Mouse (Mus musculus): ENCODE measurements at regions not wholly inside any gene's neighbourhood (a gene's known extent, or its start where the extent isn't known, plus 50 kb on each side); places are given as distances from the start of the nearest gene placed in this dataset.
"Not testable (repeated sequence)": the region's sequence is repeated elsewhere in the genome, so short reads cannot be mapped to it uniquely, and the experiment has no call there.

- Histone ChIP-seq H3K4me1 (ENCODE audit: insufficient read depth, low read length) (no peaks in the 10 kb centered on the region), H3K4me2 (replicated peaks; ENCODE audit: low read depth, low read length) (no peak overlapping the region), H3K4me3 (ENCODE audit: low read length) (no peak overlapping the region), H3K27me3 (ENCODE audit: insufficient read depth, low read length) (no peaks in the 10 kb centered on the region), H3K9ac (replicated peaks; ENCODE audit: low read length) (no peak overlapping the region), H3K27ac (ENCODE audit: low read length) (no peak overlapping the region), H3K36me3 (ENCODE audit: insufficient read depth, low read length) (no peaks in the 10 kb centered on the region), H3K9me3 (ENCODE audit: low read length) (peaks cover 6% of the 10 kb centered on the region; the same call in 1 of the 2 replicates)
- WGBS = 81% methylated on average over 3 of the region's 3 CpGs
- no peak for ATAC-seq (ENCODE audit: low FRiP score, low TSS enrichment)
These were observed 94.7 kb upstream of the Sec61g start for GRCm38 (mm10) chr11:16602947-16603346.

- H3K9ac ChIP-seq (replicated peaks; ENCODE audit: low read length) = no peak overlapping the region
- no peak overlapping the region for H3K4me2 ChIP-seq (replicated peaks; ENCODE audit: low read depth, low read length)
- H3K9me3 ChIP-seq (ENCODE audit: low read length) = no peaks in the 10 kb centered on the region
- no peak overlapping the region for H3K27ac ChIP-seq (ENCODE audit: low read length)
- H3K4me1 ChIP-seq (ENCODE audit: insufficient read depth, low read length) = no peaks in the 10 kb centered on the region
- ATAC-seq (ENCODE audit: low FRiP score, low TSS enrichment) = no peak
- no peaks in the 10 kb centered on the region for H3K36me3 ChIP-seq (ENCODE audit: insufficient read depth, low read length)
- H3K27me3 ChIP-seq (ENCODE audit: insufficient read depth, low read length) = no peaks in the 10 kb centered on the region
- WGBS = 63% methylated on average over 7 of the region's 7 CpGs
- no peak overlapping the region for H3K4me3 ChIP-seq (ENCODE audit: low read length)
These were observed 98.3 kb upstream of the Sec61g start for GRCm38 (mm10) chr11:16606435-16607214.

- H3K27ac ChIP-seq (ENCODE audit: low read length); H3K4me2 ChIP-seq (replicated peaks; ENCODE audit: low read depth, low read length); H3K9me3 ChIP-seq (ENCODE audit: low read length); ATAC-seq (ENCODE audit: low FRiP score, low TSS enrichment); H3K9ac ChIP-seq (replicated peaks; ENCODE audit: low read length); H3K4me1 ChIP-seq (ENCODE audit: insufficient read depth, low read length); H3K36me3 ChIP-seq (ENCODE audit: insufficient read depth, low read length); H3K27me3 ChIP-seq (ENCODE audit: insufficient read depth, low read length); H3K4me3 ChIP-seq (ENCODE audit: low read length): not testable (repeated sequence)
- 91% methylated on average over 3 of the region's 3 CpGs for WGBS
These were observed 99.7 kb upstream of the Sec61g start for GRCm38 (mm10) chr11:16607900-16608422.

DNA sequence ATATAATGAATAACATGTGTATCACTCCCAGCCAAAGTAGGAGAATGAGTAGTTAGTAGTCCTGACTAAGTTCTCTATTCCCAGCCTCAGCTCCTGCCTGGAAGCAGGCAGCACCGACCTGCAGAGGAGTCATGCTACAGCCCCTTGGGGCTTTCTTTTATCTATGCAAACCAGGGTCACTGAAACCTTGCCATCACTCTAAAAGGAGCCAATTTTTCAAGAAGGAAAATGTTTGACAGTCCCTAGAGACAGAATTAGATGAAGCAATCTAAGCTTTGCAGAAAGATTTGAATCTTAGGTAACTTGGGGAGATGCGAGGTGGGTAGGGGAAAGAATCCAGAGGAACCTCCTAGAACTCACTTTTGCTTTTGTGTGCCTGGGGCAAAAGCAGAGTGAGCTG, 103.5 kb upstream of the Sec61g start:
- Histone ChIP-seq H3K36me3 (ENCODE audit: insufficient read depth, low read length) (no peaks in the 10 kb centered on the region), H3K9me3 (ENCODE audit: low read length) (peaks cover 2% of the 10 kb centered on the region; the same call in 1 of the 2 replicates), H3K9ac (replicated peaks; ENCODE audit: low read length) (no peak overlapping the region), H3K4me3 (ENCODE audit: low read length) (no peak overlapping the region), H3K27me3 (ENCODE audit: insufficient read depth, low read length) (no peaks in the 10 kb centered on the region), H3K4me2 (replicated peaks; ENCODE audit: low read depth, low read length) (no peak overlapping the region), H3K27ac (ENCODE audit: low read length) (no peak overlapping the region), H3K4me1 (ENCODE audit: insufficient read depth, low read length) (no peaks in the 10 kb centered on the region)
- 73% methylated on average over 2 of the region's 2 CpGs for WGBS
- ATAC-seq (ENCODE audit: low FRiP score, low TSS enrichment) = no peak

- Histone ChIP-seq H3K9me3 (ENCODE audit: low read length) (peaks cover 2% of the 10 kb centered on the region; the same call in 1 of the 2 replicates), H3K27ac (ENCODE audit: low read length) (no peak overlapping the region), H3K36me3 (ENCODE audit: insufficient read depth, low read length) (no peaks in the 10 kb centered on the region), H3K4me1 (ENCODE audit: insufficient read depth, low read length) (no peaks in the 10 kb centered on the region), H3K4me2 (replicated peaks; ENCODE audit: low read depth, low read length) (no peak overlapping the region), H3K9ac (replicated peaks; ENCODE audit: low read length) (no peak overlapping the region), H3K4me3 (ENCODE audit: low read length) (no peak overlapping the region), H3K27me3 (ENCODE audit: insufficient read depth, low read length) (no peaks in the 10 kb centered on the region)
- no peak for ATAC-seq (ENCODE audit: low FRiP score, low TSS enrichment)
- 84% methylated on average over 3 of the region's 3 CpGs for WGBS
These were observed 104.2 kb upstream of the Sec61g start for GRCm38 (mm10) chr11:16612524-16612923.

- no peak overlapping the region for H3K4me2 ChIP-seq (replicated peaks; ENCODE audit: low read depth, low read length)
- H3K9me3 ChIP-seq (ENCODE audit: low read length) = no peaks in the 10 kb centered on the region
- ATAC-seq (ENCODE audit: low FRiP score, low TSS enrichment) = no peak
- H3K36me3 ChIP-seq (ENCODE audit: insufficient read depth, low read length) = no peaks in the 10 kb centered on the region
- no peaks in the 10 kb centered on the region for H3K27me3 ChIP-seq (ENCODE audit: insufficient read depth, low read length)
- H3K4me1 ChIP-seq (ENCODE audit: insufficient read depth, low read length) = no peaks in the 10 kb centered on the region
- H3K27ac ChIP-seq (ENCODE audit: low read length) = no peak overlapping the region
- no peak overlapping the region for H3K9ac ChIP-seq (replicated peaks; ENCODE audit: low read length)
- H3K4me3 ChIP-seq (ENCODE audit: low read length) = no peak overlapping the region
- WGBS = 83% methylated on average over 1 of the region's 1 CpGs
These were observed 111.5 kb upstream of the Sec61g start for GRCm38 (mm10) chr11:16619736-16620135.

GRCm38 (mm10) chr11:16623694-16624093, 115.4 kb upstream of the Sec61g start:
- no peak overlapping the region for H3K9ac ChIP-seq (replicated peaks; ENCODE audit: low read length)
- ATAC-seq (ENCODE audit: low FRiP score, low TSS enrichment) = no peak
- WGBS = 64% methylated on average over 2 of the region's 2 CpGs
- no peaks in the 10 kb centered on the region for H3K9me3 ChIP-seq (ENCODE audit: low read length)
- H3K4me3 ChIP-seq (ENCODE audit: low read length) = no peak overlapping the region
- no peak overlapping the region for H3K4me2 ChIP-seq (replicated peaks; ENCODE audit: low read depth, low read length)
- no peaks in the 10 kb centered on the region for H3K36me3 ChIP-seq (ENCODE audit: insufficient read depth, low read length)
- no peak overlapping the region for H3K27ac ChIP-seq (ENCODE audit: low read length)
- no peaks in the 10 kb centered on the region for H3K27me3 ChIP-seq (ENCODE audit: insufficient read depth, low read length)
- no peaks in the 10 kb centered on the region for H3K4me1 ChIP-seq (ENCODE audit: insufficient read depth, low read length)

DNA sequence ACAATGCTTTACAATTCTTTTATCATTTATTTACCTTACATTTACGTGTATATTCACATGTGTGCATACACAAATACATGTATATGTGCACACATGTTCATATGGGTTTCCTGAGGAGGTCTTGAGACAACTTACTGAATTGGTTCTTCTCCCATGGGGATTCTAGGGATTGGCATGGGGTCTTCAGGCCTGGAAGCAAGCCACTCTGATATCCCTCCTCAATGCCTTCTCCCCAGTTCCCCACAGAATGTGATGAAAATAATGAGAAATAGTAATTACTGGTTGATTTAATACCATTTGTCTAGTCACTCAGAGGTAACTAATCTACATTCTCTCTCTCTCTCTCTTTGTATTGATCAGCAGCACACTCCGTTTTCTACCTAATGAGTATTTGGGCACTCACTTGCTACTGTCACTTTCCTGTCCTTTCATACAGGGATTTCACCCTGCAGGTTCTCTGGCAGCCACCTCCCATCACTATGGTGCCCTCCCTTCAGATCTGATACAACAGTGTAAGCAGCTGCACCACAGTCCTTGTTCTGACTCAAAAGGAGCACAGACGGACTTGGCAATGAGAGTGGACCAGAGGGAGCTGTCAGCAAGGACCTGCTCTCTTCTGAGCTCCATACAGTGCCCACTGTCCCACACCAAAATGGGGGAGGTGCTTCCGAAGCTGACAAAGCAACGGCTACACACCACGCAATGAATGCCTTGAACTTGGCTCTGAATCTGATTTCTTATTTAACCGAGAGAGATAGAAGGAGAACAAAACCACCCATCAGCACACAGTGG, 119.2 kb upstream of the Sec61g start:
- WGBS = 75% methylated on average over 7 of the region's 7 CpGs
- no peaks in the 10 kb centered on the region for H3K27me3 ChIP-seq (ENCODE audit: insufficient read depth, low read length)
- H3K27ac ChIP-seq (ENCODE audit: low read length) = no peak overlapping the region
- no peaks in the 10 kb centered on the region for H3K36me3 ChIP-seq (ENCODE audit: insufficient read depth, low read length)
- no peak overlapping the region for H3K4me3 ChIP-seq (ENCODE audit: low read length)
- H3K4me2 ChIP-seq (replicated peaks; ENCODE audit: low read depth, low read length) = no peak overlapping the region
- no peaks in the 10 kb centered on the region for H3K4me1 ChIP-seq (ENCODE audit: insufficient read depth, low read length)
- no peak overlapping the region for H3K9ac ChIP-seq (replicated peaks; ENCODE audit: low read length)
- ATAC-seq (ENCODE audit: low FRiP score, low TSS enrichment) = no peak
- no peaks in the 10 kb centered on the region for H3K9me3 ChIP-seq (ENCODE audit: low read length)

- no peak for ATAC-seq (ENCODE audit: low FRiP score, low TSS enrichment)
- Histone ChIP-seq H3K9me3 (ENCODE audit: low read length) (no peaks in the 10 kb centered on the region), H3K27ac (ENCODE audit: low read length) (no peak overlapping the region), H3K9ac (replicated peaks; ENCODE audit: low read length) (no peak overlapping the region), H3K36me3 (ENCODE audit: insufficient read depth, low read length) (no peaks in the 10 kb centered on the region), H3K4me2 (replicated peaks; ENCODE audit: low read depth, low read length) (no peak overlapping the region), H3K4me1 (ENCODE audit: insufficient read depth, low read length) (no peaks in the 10 kb centered on the region), H3K4me3 (ENCODE audit: low read length) (no peak overlapping the region), H3K27me3 (ENCODE audit: insufficient read depth, low read length) (no peaks in the 10 kb centered on the region)
- 52% methylated on average over 1 of the region's 1 CpGs for WGBS
These were observed 121.3 kb upstream of the Sec61g start for GRCm38 (mm10) chr11:16629410-16630129.
